Mouse (Mus musculus): ENCODE results near the gene Dnajb8.

Gene Dnajb8

DNA sequence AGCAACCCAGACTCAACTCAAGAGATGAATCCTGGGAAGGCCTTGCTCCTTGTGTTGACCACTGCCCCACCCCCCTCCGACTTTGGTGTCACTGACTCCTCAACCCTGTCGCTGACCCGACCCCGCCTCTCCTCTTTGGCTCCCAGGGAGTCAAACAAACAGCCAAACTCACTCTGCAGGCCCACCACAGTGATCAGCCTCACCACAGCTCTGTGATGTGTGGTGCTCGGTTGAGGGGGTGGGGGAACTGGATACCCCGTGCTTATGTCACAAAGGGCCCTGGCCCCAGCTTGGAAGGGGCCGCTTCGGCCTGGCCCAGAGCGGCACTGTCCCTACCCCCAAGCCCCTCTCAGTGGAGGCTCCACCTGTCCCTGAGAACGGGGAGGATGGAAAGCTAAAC, at the start of gene Dnajb8:
Gene Dnajb8 (plus strand): TSS at position 301 of the 400 bp plus-strand sequence.
- no peak for DNase-seq (ENCODE audit: low spot score in 2 of 2)

DNA sequence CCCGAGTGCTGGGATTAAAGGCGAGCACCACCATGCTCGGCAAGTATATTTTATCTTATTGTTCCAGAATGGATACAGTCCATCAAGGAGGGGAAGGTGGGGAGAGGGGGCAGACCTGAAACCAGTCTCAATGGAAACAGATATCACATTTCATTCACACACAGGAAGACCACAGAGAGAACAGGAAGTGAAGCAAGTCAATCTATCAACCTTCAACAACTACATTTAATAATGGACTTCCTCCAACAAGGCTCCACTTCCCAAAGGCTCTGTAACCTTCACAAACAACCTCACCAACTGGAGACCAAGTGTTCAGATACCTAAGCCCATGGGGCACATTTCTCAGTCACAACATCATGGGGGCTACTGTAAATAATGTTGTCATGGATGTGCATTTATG, 47.9 kb upstream of the Dnajb8 start:
- no peak for DNase-seq (ENCODE audit: low spot score in 2 of 2)

GRCm38 (mm10) chr6:88174676-88175075, 47.4 kb upstream of the Dnajb8 start:
- DNase-seq (ENCODE audit: low spot score in 2 of 2), result no peak

DNA sequence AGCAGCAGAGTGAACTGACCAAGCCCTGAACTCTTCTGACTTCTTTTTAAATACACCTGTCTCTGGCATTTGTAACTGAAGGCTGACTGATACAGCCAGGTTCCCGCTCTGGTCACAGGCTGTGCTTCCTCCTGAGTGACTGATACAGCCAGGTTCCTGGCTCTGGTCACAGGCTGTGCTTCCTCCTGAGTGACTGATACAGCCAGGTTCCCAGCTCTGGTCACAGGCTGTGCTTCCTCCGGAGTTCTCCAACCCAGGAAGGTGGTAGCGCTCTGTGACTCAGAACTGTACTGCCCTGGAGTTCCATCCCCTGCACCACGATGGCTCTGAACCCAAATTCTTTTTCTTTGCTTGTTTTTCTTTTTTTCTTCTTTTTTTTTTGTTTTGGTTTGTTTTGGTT, 37.4 kb upstream of the Dnajb8 start:
- no peak for DNase-seq (ENCODE audit: low spot score in 2 of 2)

DNA sequence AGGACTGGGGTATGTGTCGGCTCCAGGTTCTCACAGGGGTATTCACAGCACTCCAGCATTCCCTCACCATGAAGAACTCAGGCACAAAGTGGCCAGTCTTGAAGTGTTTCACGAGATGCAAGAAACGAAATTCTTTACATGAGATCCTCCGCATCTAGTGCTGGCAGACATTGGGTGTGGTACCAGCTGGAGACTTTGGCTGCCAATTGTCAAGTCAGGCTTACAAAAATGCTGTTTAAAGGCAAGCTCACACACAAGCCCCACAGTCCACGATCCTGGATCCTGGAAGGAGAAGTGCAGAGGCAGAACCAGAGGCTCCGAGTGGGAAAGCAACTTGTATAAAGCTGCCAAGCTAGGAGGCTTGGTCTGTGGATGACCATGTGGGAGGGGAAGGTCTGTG, 33.9 kb upstream of the Dnajb8 start:
- peak; percentile 48 to 82 for DNase-seq (ENCODE audit: low spot score in 2 of 2)

DNA sequence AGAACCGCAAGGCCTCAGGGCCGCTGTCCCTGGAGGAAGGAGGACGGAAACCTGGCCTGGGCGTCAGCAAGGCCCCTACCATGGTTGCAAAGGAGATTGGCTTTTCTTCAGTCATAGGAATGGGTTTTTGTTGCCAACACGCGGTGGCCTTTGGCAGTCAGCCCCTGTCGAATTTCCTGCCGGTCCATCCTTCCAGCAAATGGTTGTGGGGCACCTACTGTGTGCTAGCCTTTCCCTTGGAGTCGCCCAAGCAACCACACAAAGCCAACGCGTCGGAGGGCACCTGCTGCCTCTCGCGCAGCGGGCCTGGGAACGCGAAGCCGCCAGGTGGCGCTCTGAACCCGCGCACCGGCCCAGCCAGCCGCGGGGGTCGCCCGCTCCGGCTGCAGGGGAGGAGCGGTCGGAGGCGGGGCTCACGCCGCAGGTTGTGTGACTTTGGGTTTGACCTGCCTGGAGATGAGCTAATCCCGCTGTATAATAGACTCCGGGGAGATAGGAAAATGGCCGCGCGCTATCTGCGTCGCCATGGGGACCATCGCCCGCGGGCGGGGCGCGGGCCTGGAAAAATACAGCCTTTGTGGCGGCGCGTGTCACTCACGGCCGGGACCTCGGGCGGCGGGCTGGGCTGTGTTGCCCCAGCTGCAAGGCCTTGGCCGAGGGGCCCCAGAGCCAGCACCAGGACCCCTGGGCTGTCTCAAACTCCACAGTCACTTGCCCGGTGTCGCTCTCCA, 32.6 kb upstream of the Dnajb8 start:
- peak; percentile 67 to 74 for DNase-seq (ENCODE audit: low spot score in 2 of 2)

GRCm38 (mm10) chr6:88190043-88190309, 32.1 kb upstream of the Dnajb8 start:
- DNase-seq (ENCODE audit: low spot score in 2 of 2), result no peak

DNA sequence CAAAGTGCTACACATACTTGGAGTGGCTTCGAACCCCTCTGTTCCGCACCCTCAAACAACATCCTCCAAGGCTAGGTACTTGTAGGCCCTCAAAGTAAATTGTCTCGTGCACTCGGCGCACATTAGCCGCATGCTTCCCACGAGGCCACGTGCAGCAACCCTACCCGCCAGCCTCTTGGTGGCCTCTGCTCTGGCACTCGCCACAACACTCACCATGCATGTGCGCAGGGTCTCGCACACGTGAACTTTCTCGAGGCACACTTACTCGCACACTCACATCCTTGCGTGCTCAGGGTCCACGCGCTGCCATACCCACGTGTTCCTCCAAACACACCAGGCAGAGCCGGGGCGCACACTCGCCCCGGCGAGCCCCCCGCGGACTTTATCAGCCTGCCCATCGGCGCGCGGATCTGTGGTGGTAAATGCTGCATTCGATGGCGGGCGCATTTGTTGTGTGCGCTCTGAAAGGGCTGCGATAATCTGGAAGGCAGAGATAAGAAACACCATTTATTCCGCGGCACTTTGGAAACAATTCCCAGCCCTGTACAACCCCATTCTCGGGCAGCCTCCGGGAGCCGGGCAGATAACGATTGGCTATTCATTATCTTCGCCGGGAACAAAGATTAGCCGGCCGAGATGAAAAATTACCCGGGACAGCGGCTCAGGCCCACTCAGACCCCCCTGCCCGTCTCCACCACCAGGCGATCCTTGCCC, 31.6 kb upstream of the Dnajb8 start:
- DNase-seq (ENCODE audit: low spot score in 2 of 2), result no peak

GRCm38 (mm10) chr6:88191024-88191365, 31.1 kb upstream of the Dnajb8 start:
- no peak for DNase-seq (ENCODE audit: low spot score in 2 of 2)

DNA sequence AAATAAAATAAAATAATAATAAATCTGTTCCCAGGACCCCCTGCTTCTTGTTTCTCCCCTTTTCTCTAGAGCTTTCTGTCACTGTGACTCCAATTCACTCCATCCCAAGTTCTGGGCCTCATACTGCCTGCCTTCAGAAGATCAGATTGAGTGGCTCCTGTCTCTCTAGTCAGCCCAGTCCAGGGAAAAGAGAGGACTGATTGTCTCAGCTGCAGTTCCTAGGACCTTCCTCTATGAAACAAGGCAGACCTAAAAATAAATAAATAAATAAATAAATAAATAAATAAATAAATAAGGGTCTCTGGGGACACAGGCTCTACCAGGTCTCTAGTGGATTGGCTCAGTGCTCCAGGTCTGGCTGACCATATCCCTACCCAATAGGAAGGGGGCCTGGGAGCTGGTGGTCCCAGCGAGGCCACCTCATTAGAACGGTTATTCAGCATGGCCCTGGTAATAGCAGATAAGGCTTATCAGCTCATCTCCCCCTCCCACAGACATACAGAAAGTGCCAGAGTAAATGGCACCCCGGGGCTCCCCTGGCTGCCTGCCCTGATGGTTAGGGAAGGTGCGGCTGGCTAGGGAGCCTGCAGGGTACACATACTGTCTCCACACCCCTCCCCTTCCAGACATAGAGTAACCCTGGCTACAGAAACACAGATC, 30.5 kb upstream of the Dnajb8 start:
- DNase-seq (ENCODE audit: low spot score in 2 of 2), result no peak

DNA sequence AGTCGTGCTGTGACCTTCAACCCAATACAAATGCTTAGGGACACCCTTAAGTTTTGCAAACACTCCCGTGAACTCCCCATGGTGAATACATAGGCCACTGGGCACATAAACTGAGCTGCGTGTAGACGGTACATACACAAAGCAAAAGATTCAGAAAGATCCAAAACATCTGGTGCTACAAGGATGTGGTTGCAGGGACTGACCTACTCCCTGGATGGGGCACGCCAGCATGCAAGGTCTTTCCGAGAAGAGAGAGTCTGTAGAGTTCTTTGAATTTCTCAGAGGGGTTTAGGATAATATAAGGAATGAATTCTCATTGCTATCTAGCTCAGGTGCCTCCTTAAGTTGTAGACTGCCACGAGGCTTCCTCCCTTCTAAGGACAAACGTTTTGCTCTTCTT, 29.3 kb upstream of the Dnajb8 start:
- no peak for DNase-seq (ENCODE audit: low spot score in 2 of 2)

DNA sequence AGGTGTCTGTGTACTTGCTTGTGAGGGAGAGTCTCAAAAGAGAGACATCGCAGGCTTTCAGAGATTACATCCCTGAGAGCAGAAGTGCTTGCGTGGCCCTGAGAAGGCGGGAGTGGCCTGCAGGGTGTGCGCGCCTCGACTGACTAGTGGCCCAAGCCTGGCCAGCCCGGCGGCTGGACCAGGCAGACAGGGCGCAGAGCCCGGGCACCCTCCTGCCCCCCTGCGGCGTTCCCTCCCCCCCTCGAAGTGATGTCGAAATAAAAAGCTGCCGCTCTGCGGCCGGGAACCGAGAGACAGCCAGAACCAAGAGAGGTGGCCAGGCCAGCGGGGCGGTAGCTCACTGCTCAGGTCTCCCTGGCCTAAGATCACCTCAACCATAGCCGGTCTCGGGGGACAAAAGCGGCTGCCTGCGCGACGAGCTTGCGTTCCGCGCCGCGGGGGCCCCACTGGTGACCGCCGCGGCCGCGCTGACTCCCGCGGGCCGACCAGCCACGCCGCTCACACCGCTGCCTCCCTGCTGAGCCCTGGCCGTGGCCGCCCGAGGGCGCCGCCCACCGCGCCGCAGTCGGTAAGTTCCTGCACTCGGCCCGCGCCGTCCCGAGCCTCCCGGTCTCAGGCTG, 28.5 kb upstream of the Dnajb8 start, which contains the start of gene Gata2:
Gene Gata2 (plus strand): TSS at position 459 of the 620 bp plus-strand sequence.
- no peak for DNase-seq (ENCODE audit: low spot score in 2 of 2)

DNA sequence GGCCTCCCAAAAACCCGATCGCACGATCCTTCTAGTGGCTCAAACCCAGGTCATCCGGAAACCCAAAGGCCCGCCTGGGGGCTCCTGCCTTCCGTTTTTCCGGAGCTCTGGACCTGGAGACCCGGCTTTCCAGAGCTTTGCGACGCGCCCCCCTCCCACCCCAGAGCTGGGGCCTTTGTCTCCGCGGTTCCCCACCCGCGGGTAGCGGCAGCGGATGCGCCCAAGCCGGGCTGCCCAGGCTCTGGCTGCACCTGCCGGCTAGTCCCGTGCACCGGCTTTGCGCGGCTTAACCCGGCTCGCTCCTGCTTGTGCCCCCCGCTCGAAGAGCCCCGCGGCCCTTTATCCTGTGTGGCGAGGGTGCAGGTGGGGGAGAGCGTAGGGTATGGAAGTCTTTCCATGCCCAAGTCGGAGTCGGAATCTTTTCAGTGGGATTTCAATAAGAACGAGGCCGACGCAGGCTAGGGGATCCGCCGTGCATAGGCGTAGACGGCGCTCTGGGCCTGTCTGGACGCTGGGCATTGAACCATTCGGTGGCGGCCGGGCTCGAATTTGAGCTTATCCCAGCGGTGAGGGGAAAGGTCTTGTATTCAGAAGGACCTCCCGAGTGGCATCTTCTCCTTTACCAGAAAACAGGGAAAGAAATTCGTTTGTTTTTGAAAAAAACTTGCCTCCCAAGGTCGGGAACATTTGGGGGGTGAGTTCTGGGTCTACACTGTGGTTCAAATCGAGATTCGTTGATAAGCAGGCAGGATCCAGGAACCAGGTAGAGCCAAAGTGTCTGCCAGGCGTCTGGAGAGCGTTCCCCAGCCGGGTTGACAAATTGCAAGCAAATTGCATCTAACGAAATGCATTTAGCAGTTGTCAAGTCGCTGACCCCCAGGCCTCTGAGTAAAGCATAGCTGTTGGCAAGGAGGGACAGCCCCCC, 27.8 kb upstream of the Dnajb8 start:
- peak in 1 of 2 experiments; percentile 32 for DNase-seq (ENCODE audit: low spot score in 2 of 2)

DNA sequence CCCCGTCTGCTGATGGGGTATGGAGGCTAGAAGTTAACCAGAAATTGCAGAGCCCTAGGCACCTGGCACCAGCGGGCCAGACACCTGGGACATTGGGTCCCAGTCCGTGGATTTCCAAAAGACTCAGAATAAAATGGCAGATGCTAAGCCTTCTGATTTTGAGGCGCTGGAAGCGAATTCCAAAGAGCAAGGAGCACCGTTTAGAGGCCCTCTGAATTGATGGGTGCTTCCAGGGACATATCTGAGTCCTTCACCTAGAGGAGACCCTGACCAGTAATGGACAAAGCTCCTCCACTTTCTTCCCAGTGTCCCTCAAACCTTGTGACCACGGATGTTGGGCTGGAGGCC, 27.1 kb upstream of the Dnajb8 start:
- no peak for DNase-seq (ENCODE audit: low spot score in 2 of 2)

- DNase-seq (ENCODE audit: low spot score in 2 of 2), result no peak
These were observed 25.9 kb upstream of the Dnajb8 start for GRCm38 (mm10) chr6:88196054-88196732.

DNA sequence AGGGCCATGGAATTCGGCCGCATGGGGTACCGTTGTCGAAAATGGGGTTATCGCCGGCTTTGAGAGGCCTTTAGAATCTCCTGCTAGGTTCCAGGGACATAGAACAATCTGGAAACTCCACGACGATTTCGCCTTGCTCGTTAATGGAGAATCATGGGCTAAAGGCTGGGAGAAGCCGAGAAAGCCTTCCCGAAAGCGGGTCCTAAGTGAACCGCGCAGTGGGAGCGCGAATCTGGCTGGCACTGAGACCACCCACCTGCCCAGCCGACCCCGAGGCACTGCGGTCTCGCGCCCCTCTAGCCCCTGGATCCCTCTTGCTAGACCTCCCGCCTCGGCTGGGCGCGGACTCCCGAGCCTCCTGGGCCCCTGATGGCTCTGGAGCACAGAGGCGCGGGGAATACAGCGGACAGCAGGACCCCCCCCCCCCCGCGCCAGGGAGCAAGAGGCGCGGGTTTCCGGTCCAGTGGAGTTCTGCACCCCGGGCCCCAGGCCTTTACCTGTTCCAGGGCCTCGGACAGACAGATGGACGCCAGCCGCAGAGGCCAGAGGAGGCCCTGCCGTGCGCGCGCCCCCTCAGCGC, 25.2 kb upstream of the Dnajb8 start:
- no peak for DNase-seq (ENCODE audit: low spot score in 2 of 2)

DNA sequence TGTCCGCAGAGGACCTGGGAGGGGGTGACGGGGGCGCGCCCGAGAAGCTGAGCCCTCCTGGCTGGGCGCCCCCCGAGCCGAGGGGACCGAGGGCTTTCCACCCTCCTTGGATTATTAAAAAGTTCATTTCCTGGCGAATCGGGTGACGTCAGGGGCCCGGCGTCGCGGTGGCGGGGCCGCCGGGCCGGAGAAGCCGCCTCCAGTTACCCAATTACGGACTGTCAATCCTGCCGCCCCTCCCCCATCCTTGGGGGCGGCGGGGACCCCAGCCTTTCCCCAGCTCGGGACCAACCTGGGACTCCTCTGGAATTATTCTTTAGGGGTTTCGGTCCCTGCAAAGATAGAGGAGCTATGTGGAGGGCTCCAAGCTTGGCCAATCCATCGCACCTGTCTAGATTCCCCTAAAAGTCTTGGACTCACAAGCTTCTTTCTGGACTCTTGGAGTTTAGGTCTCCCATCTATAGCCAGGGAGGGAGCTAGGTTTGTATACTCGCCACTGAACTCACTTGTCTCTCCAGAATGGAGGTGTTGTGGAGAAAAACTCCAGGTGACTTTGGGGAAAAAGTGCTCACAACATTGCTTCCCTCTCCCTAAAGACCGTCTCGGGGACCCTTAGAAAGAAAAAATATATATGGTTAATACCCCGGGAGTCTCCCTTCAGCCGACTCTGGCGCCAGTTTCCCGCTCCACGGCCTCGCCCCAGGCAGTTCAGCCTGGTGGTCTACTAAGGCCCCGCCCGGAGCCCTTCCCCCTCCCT, 24.6 kb upstream of the Dnajb8 start:
- no peak for DNase-seq (ENCODE audit: low spot score in 2 of 2)

GRCm38 (mm10) chr6:88198070-88198940, 23.8 kb upstream of the Dnajb8 start:
- DNase-seq (ENCODE audit: low spot score in 2 of 2), result no peak

Measured in frontal cortex, postnatal 36 days (tissue).